Mouse (Mus musculus) cortical plate, adult 2 months (tissue): Measurements from ENCODE around the gene Prox1. TPM values are rescaled to one million over a fixed set of nuclear protein-coding genes. Genes with fewer than 3 reads are reported as not detected.

Source experiments
- H3K27ac ChIP-seq: fragments of 200-500 bp; 2 replicates; pipeline ENCODE4 v1.5.1; 2012; ENCODE audit warnings: low read length, control low read depth, inconsistent platforms; ENCODE audit not compliant: insufficient read depth
- H3K4me1 ChIP-seq: fragments of 200-500 bp; 2 replicates; pipeline ENCODE4 v1.6.1; 2011; ENCODE audit warnings: low read length; ENCODE audit not compliant: control insufficient read depth, insufficient read depth
- H3K4me3 ChIP-seq: fragments of 200-500 bp; 2 replicates; pipeline ENCODE4 v1.5.1; 2011; ENCODE audit warnings: mild to moderate bottlenecking, low read length, control low read depth; ENCODE audit not compliant: insufficient read depth
- CTCF ChIP-seq: fragments of 200-500 bp; IDR thresholded peaks from 2 replicates; pipeline ENCODE4 v1.5.1; 2011; ENCODE audit warnings: mild to moderate bottlenecking, control low read depth, low read length; ENCODE audit not compliant: insufficient read depth; ENCODE audit errors: extremely low read depth
- POLR2A ChIP-seq: fragments of 200-500 bp; IDR thresholded peaks from 2 replicates; pipeline ENCODE4 v1.6.1; 2011; ENCODE audit warnings: mild to moderate bottlenecking, low read length, control low read depth; ENCODE audit not compliant: insufficient read depth; ENCODE audit errors: extremely low read depth
- polyA plus RNA-seq: library from polyadenylated mRNA; depleted of rRNA; stranded (reverse); fragments of >200 nt; gene quantifications from 2 replicates; pipeline ENCODE4 v1.2.3, GENCODE M21; 2012; rRNA removed

Gene Prox1
- polyA plus RNA-seq, 1 experiment: 5.6 TPM

DNA sequence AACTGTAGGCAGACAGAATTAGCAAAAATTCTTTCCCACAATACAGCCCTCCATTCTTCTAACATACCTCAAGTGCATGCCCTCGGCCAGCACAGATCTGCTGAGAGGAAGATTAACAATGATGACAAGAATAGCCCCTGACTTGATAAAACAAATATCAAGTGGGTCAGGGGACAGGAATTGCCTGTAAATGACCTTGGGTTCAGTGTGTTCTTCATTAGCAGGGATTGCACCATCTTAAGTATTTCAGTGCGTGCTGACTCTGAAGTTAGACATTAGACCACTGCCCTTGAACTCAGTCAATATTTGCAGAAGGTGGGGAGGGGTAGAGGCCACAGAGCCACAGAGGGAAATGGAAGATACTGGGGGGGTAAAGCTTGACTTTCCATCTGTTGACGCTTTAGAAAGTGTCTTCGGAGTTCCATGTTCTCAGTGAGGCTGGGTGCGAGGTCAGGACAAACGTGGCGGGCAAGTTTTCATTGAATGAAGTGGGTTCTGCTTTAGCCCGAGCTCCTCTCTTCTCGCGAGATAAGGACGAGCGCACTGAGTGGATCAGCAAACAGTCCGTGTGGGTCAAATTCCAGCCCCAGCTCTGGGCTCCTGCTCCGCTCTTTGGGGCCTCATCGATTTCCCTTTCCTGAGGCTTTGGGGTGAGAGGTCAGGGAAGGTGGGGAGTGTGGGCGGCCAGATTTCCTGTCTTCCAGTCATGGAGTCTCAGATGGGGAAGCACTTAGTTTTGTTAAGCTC is 63.7 kb downstream of the Prox1 start:
- no peak overlapping the region for H3K27ac ChIP-seq

GRCm38 (mm10) chr1:190106060-190106459 is 64.5 kb downstream of the Prox1 start:
- Histone ChIP-seq H3K4me3 (no peak overlapping the region), H3K4me1 (no peaks in the 10 kb centered on the region), H3K27ac (no peak overlapping the region)
- TF ChIP-seq CTCF (no peak), POLR2A (no peak)

More for the DNA sequence above, 63.7 kb downstream of the Prox1 start:
- H3K4me3 ChIP-seq: no peak overlapping the region
- H3K4me1 ChIP-seq: no peaks in the 10 kb centered on the region
- TF ChIP-seq CTCF (no peak), POLR2A (no peak)

DNA sequence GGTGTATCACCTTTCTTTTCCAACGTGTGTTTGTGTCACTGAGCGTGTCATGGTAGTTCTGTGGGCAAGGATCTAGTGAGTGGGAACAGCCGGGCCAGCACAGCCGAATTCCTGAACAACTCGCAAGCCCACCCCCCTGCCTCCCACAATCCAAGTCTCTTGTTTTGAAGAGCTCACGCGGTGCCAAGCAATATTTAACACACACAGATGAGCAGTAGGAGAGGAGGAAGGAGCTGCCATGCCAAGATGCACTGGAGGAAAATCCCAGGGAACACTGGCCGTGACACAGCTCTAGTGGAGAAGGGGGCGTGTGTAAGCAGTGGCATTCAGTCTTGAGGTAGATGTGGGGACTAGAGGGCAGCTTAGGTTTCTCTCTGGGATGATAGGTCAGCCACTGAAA is 77.2 kb downstream of the Prox1 start:
- TF ChIP-seq POLR2A (no peak), CTCF (no peak)
- Histone ChIP-seq H3K4me1 (peaks cover 1% of the 10 kb centered on the region; the same call in 1 of the 2 replicates), H3K27ac (no peak overlapping the region), H3K4me3 (no peak overlapping the region)

DNA sequence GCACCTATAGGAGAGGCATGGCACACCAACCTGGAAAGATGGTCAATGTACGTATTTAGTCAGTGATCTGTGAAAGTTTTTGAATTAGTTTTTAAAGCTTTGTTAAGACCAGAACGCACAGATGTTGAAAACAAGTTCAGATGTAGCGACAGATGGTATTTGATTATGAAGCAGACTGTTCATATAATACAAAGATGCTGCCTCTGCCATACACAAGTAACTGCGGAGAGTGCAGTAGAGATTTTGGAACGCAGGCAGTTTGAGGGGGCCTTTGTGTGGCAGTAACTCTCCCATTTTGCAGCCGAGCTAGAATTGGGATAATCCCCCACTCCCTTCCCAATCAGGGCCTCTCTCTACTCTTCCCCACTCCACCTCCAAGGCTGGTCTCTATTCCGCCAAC is 78.4 kb downstream of the Prox1 start:
- H3K27ac ChIP-seq: no peak overlapping the region
- H3K4me3 ChIP-seq: no peak overlapping the region
- TF ChIP-seq POLR2A: no peak
- TF ChIP-seq CTCF: no peak
- H3K4me1 ChIP-seq: peaks cover 1% of the 10 kb centered on the region; the same call in 1 of the 2 replicates

GRCm38 (mm10) chr1:190088929-190089328 is 81.6 kb downstream of the Prox1 start:
- Histone ChIP-seq H3K4me1 (peaks cover 1% of the 10 kb centered on the region; the same call in 1 of the 2 replicates), H3K27ac (no peak overlapping the region), H3K4me3 (no peak overlapping the region)
- TF ChIP-seq CTCF: no peak
- TF ChIP-seq POLR2A: no peak

DNA sequence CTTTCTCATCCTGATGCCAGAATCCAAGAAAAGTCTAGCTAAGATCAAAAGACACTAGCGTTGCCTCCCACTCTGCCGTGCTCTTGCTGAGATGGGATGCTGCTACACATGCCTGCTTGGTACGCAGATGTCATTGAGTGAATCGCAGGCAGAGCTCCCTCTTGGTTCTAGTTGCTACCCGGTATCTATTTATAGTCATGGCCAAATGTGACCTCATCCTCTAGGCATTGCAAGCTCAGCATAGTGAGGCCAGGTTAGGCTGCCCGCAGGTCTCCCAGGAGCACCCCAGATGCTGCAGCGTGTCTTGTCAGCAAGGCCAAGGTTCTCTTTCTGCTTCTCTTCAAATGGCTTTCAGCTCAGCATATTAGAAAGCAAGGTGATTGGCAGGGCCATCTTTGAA is 84.8 kb downstream of the Prox1 start:
- Histone ChIP-seq H3K4me3 (no peak overlapping the region), H3K27ac (no peak overlapping the region), H3K4me1 (no peaks in the 10 kb centered on the region)
- no peak for TF ChIP-seq CTCF

GRCm38 (mm10) chr1:190079643-190080275 is 90.8 kb downstream of the Prox1 start:
- TF ChIP-seq CTCF (no peak), POLR2A (no peak)
- Histone ChIP-seq H3K27ac (no peak overlapping the region), H3K4me1 (no peaks in the 10 kb centered on the region), H3K4me3 (no peak overlapping the region)

DNA sequence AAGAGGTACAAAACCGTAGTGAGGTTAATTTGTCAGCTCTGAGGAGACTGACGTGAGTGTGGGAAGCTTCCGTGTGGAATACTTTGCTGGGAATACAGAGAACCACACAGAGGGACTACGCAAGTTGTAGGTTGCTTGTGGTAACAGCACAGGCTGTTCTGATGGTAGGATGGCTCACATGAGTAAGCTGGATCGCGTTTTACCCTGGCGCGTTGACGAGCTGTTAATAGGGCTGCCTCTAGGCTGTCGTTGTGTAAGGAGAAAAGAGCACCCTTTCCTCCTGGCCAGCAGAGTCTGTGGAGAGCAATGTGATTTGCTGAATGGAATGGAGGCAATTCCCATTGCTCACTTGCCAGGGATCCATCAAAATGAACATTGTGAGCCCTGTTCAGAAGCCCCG is 93.9 kb downstream of the Prox1 start:
- Histone ChIP-seq H3K27ac (no peak overlapping the region), H3K4me1 (no peaks in the 10 kb centered on the region), H3K4me3 (no peak overlapping the region)
- TF ChIP-seq POLR2A: no peak
- TF ChIP-seq CTCF: no peak

Other genes with a start within 250 kb of the Prox1 start
- 125 and 126 TPM in 2 replicates for gene Smyd2, start 248.4 kb downstream of the Prox1 start, polyA plus RNA-seq